Mouse (Mus musculus) embryonic fibroblast, embryonic 13.5 days (primary cell): ENCODE measurements around the gene Nfib.

Experiments
- CTCF ChIP-seq: IDR thresholded peaks from 2 replicates; pipeline ENCODE4 v1.5.1; 2011; ENCODE audit warnings: mild to moderate bottlenecking, control low read depth, low read length, moderate library complexity, borderline replicate concordance; ENCODE audit not compliant: insufficient read depth
- POLR2A ChIP-seq: IDR thresholded peaks from 2 replicates; pipeline ENCODE4 v1.6.1; 2011; ENCODE audit warnings: low read depth, mild to moderate bottlenecking, control low read depth, low read length, moderate library complexity

DNA sequence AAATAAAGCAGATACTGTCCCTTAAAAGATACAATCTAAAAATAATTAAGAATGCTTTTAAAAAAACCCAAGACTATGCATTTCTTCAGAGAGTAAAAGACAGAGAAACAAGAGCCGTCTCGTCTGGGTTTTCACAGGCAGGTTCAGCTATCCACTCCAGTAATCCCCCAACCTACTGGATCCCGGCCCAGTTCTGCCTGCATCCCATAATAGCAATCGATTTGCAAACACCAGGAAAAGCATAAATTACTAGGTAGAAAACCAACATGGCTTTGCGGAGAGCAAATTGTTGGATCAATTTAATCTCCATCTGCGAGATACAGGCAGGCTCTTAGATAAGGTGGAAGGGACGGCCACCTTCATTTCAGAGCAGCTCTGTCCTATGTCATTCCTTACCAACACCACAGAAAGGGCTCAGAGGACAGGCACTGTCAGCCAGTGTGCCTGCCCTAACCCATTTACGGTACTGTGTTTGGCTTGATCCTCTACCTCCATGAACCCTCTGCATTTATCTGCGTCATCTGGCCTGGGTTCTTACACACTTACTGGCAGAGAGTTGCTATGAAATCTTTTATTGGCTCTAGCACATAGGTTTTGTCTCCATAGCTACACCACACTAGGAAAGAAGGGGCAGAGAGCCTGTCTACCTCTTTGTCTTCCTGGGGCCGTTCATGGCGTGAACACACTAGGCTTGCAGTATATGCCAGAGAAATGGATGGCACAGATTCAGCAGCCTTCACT is 321.4 kb downstream of the Nfib start:
- TF ChIP-seq CTCF (no peak), POLR2A (no peak)
